Mouse (Mus musculus) kidney, embryonic 16.5 days (tissue): Measurements from ENCODE around the gene Tspan31. TPM values are rescaled to one million over a fixed set of nuclear protein-coding genes. Genes with fewer than 3 reads are reported as not detected.

Experiments
- ATAC-seq: fragments of 200-750 bp; cut with Nextera tagmentation; 2 replicates; pipeline ENCODE4 v1.8.0; 2017; ENCODE audit warnings: moderate TSS enrichment; ENCODE audit not compliant: low FRiP score, low TSS enrichment
- H3K27ac ChIP-seq: fragments of 300-500 bp; sonication (generic); 2 replicates; pipeline ENCODE4 v1.5.1; 2014; ENCODE audit warnings: low read length
- H3K27me3 ChIP-seq: fragments of 300-500 bp; sonication (generic); 2 replicates; pipeline ENCODE4 v1.6.1; 2014; ENCODE audit warnings: low read length, control low read depth, mixed read lengths; ENCODE audit not compliant: insufficient read depth
- H3K36me3 ChIP-seq: fragments of 300-500 bp; sonication (generic); 2 replicates; pipeline ENCODE4 v1.6.1; 2014; ENCODE audit warnings: low read length, control low read depth, mixed read lengths; ENCODE audit not compliant: insufficient read depth
- H3K4me1 ChIP-seq: fragments of 300-500 bp; sonication (generic); 2 replicates; pipeline ENCODE4 v1.6.1; 2014; ENCODE audit warnings: low read length, control low read depth, mixed read lengths; ENCODE audit not compliant: insufficient read depth
- H3K4me2 ChIP-seq: fragments of 300-500 bp; sonication (generic); replicated peaks from 2 replicates; pipeline ENCODE4 v1.6.1; 2014; ENCODE audit warnings: low read depth, low read length
- H3K4me3 ChIP-seq: fragments of 300-500 bp; sonication (generic); 2 replicates; pipeline ENCODE4 v1.5.1; 2014; ENCODE audit warnings: mild to moderate bottlenecking, low read length
- H3K9ac ChIP-seq: fragments of 300-500 bp; sonication (generic); replicated peaks from 2 replicates; pipeline ENCODE4 v1.6.1; 2014; ENCODE audit warnings: low read length
- H3K9me3 ChIP-seq: fragments of 300-500 bp; sonication (generic); 2 replicates; pipeline ENCODE4 v1.6.1; 2016; ENCODE audit warnings: low read length, control low read depth
- WGBS: fragments of 180-500 bp; shearing (Covaris S2); extraction: QIAGEN DNeasy Blood & Tissue Kit; methylation state at CpG from one replicate; pipeline ENCODE4 v1.1.7; 2014; 5-methylcytosine and 5-hydroxymethylcytosine counted together
- polyA plus RNA-seq: library from polyadenylated mRNA; unstranded; fragments of >200 nt; fragmentation: Nextera tagmentation; extraction: Ambion mirVana; gene quantifications from 2 replicates; pipeline ENCODE4 v1.2.1, GENCODE M21; 2015

The Tspan31 gene
- polyA plus RNA-seq = 205 and 208 TPM in 2 replicates

DNA sequence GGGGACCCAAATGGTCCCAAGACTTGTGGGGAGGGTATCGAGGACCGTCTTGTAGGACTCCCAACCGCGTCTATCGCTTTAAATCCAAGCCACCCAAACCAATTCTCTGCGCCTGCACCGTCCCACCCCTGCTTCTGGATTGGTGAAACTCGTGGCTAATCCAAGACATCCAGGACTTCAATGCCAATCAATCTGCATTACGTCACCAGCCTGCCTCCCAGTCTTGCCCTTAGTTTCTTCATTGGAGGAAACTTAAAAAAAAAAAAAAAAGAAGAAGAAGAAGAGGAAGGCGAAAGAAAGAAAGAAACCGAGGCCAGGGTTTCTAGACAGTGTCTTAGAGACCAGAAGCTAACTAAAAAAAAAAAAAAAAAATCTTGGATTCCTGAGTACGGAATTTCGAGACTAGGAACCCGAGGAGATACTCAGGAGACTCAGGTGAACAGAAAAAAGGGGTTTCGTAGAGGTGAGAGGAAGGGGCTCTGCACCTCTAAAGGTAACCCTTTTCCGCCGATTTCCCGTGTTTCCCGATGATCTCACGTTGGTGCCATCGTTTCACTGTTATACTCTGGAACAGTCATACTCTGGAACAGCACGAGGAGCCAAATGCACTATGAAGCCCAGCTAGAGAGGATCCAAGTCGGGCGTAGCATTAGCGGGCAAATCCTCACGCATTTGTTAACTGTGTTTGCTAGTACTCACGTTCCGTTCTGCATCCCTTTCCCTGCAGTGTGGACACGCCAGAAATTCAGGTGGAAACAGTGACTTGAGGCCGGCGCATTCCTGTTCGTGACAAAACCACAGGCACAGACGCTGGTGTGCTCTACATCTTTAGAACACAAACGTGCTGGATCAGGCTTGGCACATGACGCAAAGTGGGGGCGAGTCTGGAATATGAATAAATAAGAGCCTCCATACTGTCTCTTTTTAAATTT, at the start of gene Tspan31:
Gene Tspan31 (minus strand): TSS at position 75 of the 932 bp plus-strand sequence.
- WGBS = 1% methylated on average over 36 of the region's 36 CpGs
- peak within 1 kb of the TSS; percentile 96 for H3K27ac ChIP-seq
- H3K4me1 ChIP-seq = peaks cover 23% of the 10 kb centered on the region
- peak within 1 kb of the TSS; percentile 75 for H3K4me3 ChIP-seq
- peaks cover 29% of the 10 kb centered on the region for H3K36me3 ChIP-seq
- H3K9me3 ChIP-seq = no peaks in the 10 kb centered on the region
- peak; percentile 93 for ATAC-seq
- H3K27me3 ChIP-seq = 0 out of 2 replicates have a peak, but pooled peaks cover 7% of the 10 kb centered on the region
- peak within 1 kb of the TSS; percentile 82 for H3K4me2 ChIP-seq
- peak within 1 kb of the TSS; percentile 82 for H3K9ac ChIP-seq

GRCm38 (mm10) chr10:127119229-127119628, 49.2 kb upstream of the Tspan31 start:
- peaks cover 24% of the 10 kb centered on the region for H3K36me3 ChIP-seq
- no peak overlapping the region for H3K9ac ChIP-seq
- H3K4me2 ChIP-seq = no peak overlapping the region
- no peaks in the 10 kb centered on the region for H3K9me3 ChIP-seq
- H3K27me3 ChIP-seq = no peaks in the 10 kb centered on the region
- 81% methylated on average over 10 of the region's 10 CpGs for WGBS
- no peak overlapping the region for H3K4me3 ChIP-seq
- no peak for ATAC-seq
- H3K27ac ChIP-seq = no peak overlapping the region
- H3K4me1 ChIP-seq = peaks cover 16% of the 10 kb centered on the region

GRCm38 (mm10) chr10:127118470-127118869, 48.4 kb upstream of the Tspan31 start:
- no peak overlapping the region for H3K4me3 ChIP-seq
- no peak for ATAC-seq
- WGBS = 90% methylated on average over 11 of the region's 11 CpGs
- no peaks in the 10 kb centered on the region for H3K9me3 ChIP-seq
- peaks cover 16% of the 10 kb centered on the region for H3K4me1 ChIP-seq
- no peak overlapping the region for H3K4me2 ChIP-seq
- H3K36me3 ChIP-seq = peaks cover 24% of the 10 kb centered on the region
- no peak overlapping the region for H3K9ac ChIP-seq
- no peak overlapping the region for H3K27ac ChIP-seq
- H3K27me3 ChIP-seq = no peaks in the 10 kb centered on the region

- H3K9ac ChIP-seq = no peak overlapping the region
- H3K9me3 ChIP-seq = no peaks in the 10 kb centered on the region
- H3K27me3 ChIP-seq = no peaks in the 10 kb centered on the region
- no peak overlapping the region for H3K27ac ChIP-seq
- 0 out of 2 replicates have a peak, but pooled peaks cover 4% of the 10 kb centered on the region for H3K4me1 ChIP-seq
- H3K4me2 ChIP-seq = no peak overlapping the region
- ATAC-seq = no peak
- no peak overlapping the region for H3K4me3 ChIP-seq
- WGBS = 85% methylated on average over 2 of the region's 2 CpGs
- peaks cover 24% of the 10 kb centered on the region for H3K36me3 ChIP-seq
Measured at GRCm38 (mm10) chr10:127115068-127115467, 45.0 kb upstream of the Tspan31 start.

GRCm38 (mm10) chr10:127114408-127114807, 44.3 kb upstream of the Tspan31 start:
- WGBS = 85% methylated on average over 11 of the region's 11 CpGs
- no peak for ATAC-seq
- peaks cover 23% of the 10 kb centered on the region for H3K36me3 ChIP-seq

GRCm38 (mm10) chr10:127111001-127111887, 41.2 kb upstream of the Tspan31 start:
- Histone ChIP-seq H3K27ac (no peak overlapping the region), H3K9ac (no peak overlapping the region), H3K27me3 (no peaks in the 10 kb centered on the region), H3K9me3 (no peaks in the 10 kb centered on the region), H3K4me2 (no peak overlapping the region), H3K36me3 (peaks cover 9% of the 10 kb centered on the region; the same call in 1 of the 2 replicates), H3K4me1 (no peaks in the 10 kb centered on the region), H3K4me3 (no peak overlapping the region)
- no peak for ATAC-seq
- WGBS = 89% methylated on average over 15 of the region's 15 CpGs

More at GRCm38 (mm10) chr10:127114408-127114807, 44.3 kb upstream of the Tspan31 start:
- Histone ChIP-seq H3K27me3 (no peaks in the 10 kb centered on the region), H3K4me3 (no peak overlapping the region), H3K4me2 (no peak overlapping the region), H3K27ac (no peak overlapping the region), H3K9ac (no peak overlapping the region), H3K4me1 (no peaks in the 10 kb centered on the region), H3K9me3 (no peaks in the 10 kb centered on the region)

- Histone ChIP-seq H3K9ac (no peak overlapping the region), H3K9me3 (no peaks in the 10 kb centered on the region), H3K4me2 (no peak overlapping the region), H3K27me3 (no peaks in the 10 kb centered on the region), H3K4me3 (no peak overlapping the region), H3K27ac (no peak overlapping the region), H3K4me1 (no peaks in the 10 kb centered on the region), H3K36me3 (peaks cover 5% of the 10 kb centered on the region; the same call in 1 of the 2 replicates)
- no peak for ATAC-seq
- WGBS = 72% methylated on average over 3 of the region's 3 CpGs
Measured at GRCm38 (mm10) chr10:127108262-127108583, 38.2 kb upstream of the Tspan31 start.

DNA sequence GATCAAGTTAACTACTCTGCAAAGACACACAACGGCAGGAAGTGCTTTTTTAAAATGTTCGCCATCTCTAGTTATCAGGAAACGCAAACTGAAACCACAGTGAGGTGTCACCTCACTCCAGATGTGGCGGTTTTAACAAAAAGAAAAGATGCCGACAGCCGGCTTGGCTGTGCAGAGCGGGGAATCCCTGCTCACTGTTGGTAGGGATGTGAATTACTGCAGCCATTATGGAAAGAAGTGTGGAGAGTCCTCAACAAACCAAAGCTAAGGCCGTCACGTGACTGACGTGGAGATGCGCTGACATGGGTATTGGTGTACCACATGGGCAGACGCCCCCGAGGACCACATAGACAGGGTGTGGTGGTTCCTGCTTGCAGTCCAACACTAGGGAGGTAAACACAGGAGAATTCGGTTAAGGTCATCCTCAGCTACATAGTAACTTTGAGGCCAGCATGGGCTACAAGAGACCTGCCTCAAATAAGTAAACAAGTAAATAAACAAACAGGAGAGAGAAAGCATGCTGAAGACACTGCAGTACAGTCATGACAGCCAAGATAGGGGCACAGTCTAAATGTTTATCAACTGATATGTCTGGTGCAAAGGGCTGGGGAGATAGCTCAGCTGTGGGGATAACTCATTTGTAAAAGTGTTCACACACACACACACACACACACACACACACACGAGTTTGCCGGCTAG, 37.6 kb upstream of the Tspan31 start:
- Histone ChIP-seq H3K27ac (no peak overlapping the region), H3K4me2 (no peak overlapping the region), H3K9ac (no peak overlapping the region), H3K36me3 (peaks cover 5% of the 10 kb centered on the region; the same call in 1 of the 2 replicates), H3K4me1 (no peaks in the 10 kb centered on the region), H3K27me3 (no peaks in the 10 kb centered on the region), H3K4me3 (no peak overlapping the region), H3K9me3 (no peaks in the 10 kb centered on the region)
- ATAC-seq = no peak
- 85% methylated on average over 16 of the region's 16 CpGs for WGBS

- Histone ChIP-seq H3K4me3 (no peak overlapping the region), H3K27ac (no peak overlapping the region), H3K36me3 (peaks cover 15% of the 10 kb centered on the region), H3K4me1 (no peaks in the 10 kb centered on the region), H3K27me3 (no peaks in the 10 kb centered on the region), H3K9ac (no peak overlapping the region), H3K4me2 (no peak overlapping the region), H3K9me3 (no peaks in the 10 kb centered on the region)
- 79% methylated on average over 7 of the region's 7 CpGs for WGBS
- ATAC-seq = no peak
Measured at GRCm38 (mm10) chr10:127103631-127104030, 33.6 kb upstream of the Tspan31 start.
